21 mouse cellular contexts compared by ENCODE assay signal in the genomic region with DNA sequence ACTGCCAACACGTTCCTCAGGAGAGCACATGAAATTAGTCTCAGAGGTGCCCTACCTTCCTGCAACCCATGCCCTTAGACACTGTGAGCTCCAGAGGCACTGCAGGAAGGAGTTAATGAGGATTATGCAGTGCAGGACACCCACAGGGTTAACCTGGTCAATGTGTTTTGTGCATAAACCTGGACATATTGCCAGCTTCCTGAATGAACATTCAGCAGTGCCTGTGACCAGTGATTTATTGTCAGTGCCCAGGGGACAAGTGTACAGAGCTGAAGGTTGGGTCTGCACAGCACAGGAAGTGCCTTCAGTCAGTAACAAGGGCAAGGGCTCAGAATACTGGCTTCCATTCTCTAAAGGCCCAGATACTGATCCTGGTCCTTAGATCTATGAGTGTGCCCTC. TPM values are rescaled to one million over a fixed set of nuclear protein-coding genes. Genes with fewer than 3 reads are reported as not detected.
DNase-seq lines count a peak whose midpoint lies in the region; ATAC-seq and TF ChIP-seq lines count a peak whose summit lies in the region.
"Had no signal": no experiment of that assay in that cellular context is flagged by ENCODE, and none has a peak within 500 bp of the region (broad histone marks: within the 10 kb centered on the region; RNA-seq: fewer than 3 reads in every experiment).

No protein-coding gene starts in this region.

- intact Hi-C loops in gastrocnemius, adult 2 months (cut with DNase I), result no loop called here

- peaks cover 59% of the 10 kb centered on the region for H3K4me1 ChIP-seq in heart, postnatal 0 days (ENCODE audit: control insufficient read depth, insufficient read depth)
- peaks cover 45% of the 10 kb centered on the region for H3K4me1 ChIP-seq in embryonic fibroblast, embryonic 13.5 days (ENCODE audit: control insufficient read depth, insufficient read depth, low read length)
- H3K4me1 ChIP-seq: embryonic facial prominence, embryonic 12.5 days had no signal

- peak overlapping the region; percentile 89 for H3K27ac ChIP-seq in gastrocnemius, adult 2 months
- peak overlapping the region; percentile 41 for H3K27ac ChIP-seq in heart, postnatal 0 days (ENCODE audit: low read depth)
- peak overlapping the region; percentile 74 for H3K27ac ChIP-seq in embryonic fibroblast, embryonic 13.5 days (ENCODE audit: insufficient read depth, low read length)
- H3K27ac ChIP-seq: embryonic facial prominence, embryonic 12.5 days; hindbrain, embryonic 13.5 days; limb, embryonic 10.5 days; liver, embryonic 12.5 days; lung, embryonic 15.5 days; stomach, embryonic 15.5 days had no signal

- no peak for ATAC-seq in heart, postnatal 0 days (ENCODE audit: insufficient read depth, low read depth)
- ATAC-seq: intestine, embryonic 16.5 days; liver, embryonic 12.5 days had no signal

- DNase-seq in adrenal gland, adult (ENCODE audit: inconsistent age in 2 of 2, low spot score in 1 of 2), result peak; percentile 63 to 77
- no peak for DNase-seq in adrenal gland, postnatal 25 days
- no peak for DNase-seq in gastrocnemius, adult 2 months
- DNase-seq in gastrocnemius, postnatal 25 days, result no peak
- DNase-seq in heart, postnatal 0 days (ENCODE audit: low spot score), result no peak
- DNase-seq in heart, postnatal 4 days, result no peak
- DNase-seq in layer of hippocampus, adult 9-10 months (ENCODE audit: low spot score), result no peak
- DNase-seq: gastrocnemius, postnatal 14 days; right cerebral cortex, adult 18-20 months; spleen, adult 18-20 months had no signal

- H3K4me3 ChIP-seq in gastrocnemius, adult 2 months, result no peak overlapping the region; the same call in 1 of the 2 replicates
- no peak overlapping the region for H3K4me3 ChIP-seq in heart, postnatal 0 days (ENCODE audit: low read depth, low read length)
- no peak overlapping the region for H3K4me3 ChIP-seq in embryonic fibroblast, embryonic 13.5 days (ENCODE audit: insufficient read depth, low read length)
- H3K4me3 ChIP-seq: embryonic facial prominence, embryonic 12.5 days; hindbrain, embryonic 13.5 days; limb, embryonic 10.5 days; liver, embryonic 12.5 days; lung, embryonic 15.5 days; stomach, embryonic 15.5 days had no signal

- 26% methylated on average over 1 of the region's 1 CpGs for WGBS in heart, postnatal 0 days

- H3K4me2 ChIP-seq in heart, postnatal 0 days (ENCODE audit: low read depth, low read length), result no peak overlapping the region
- H3K4me2 ChIP-seq: embryonic facial prominence, embryonic 12.5 days; hindbrain, embryonic 13.5 days; liver, embryonic 12.5 days; lung, embryonic 15.5 days; stomach, embryonic 15.5 days had no signal

- no peak overlapping the region for H3K9ac ChIP-seq in heart, postnatal 0 days (replicated peaks; ENCODE audit: low read depth, low read length)
- H3K9ac ChIP-seq: embryonic facial prominence, embryonic 12.5 days; hindbrain, embryonic 13.5 days; liver, embryonic 12.5 days; lung, embryonic 15.5 days; stomach, embryonic 15.5 days had no signal

- H3K36me3 ChIP-seq in heart, postnatal 0 days (replicated peaks; ENCODE audit: control insufficient read depth, insufficient read depth, low read length), result 0 out of 2 replicates have a peak, but pooled peaks cover 21% of the 10 kb centered on the region

- H3K27me3 ChIP-seq in heart, postnatal 0 days (ENCODE audit: control insufficient read depth, insufficient read depth, low read length), result no peaks in the 10 kb centered on the region
- H3K27me3 ChIP-seq: CH12.LX; embryonic facial prominence, embryonic 12.5 days; hindbrain, embryonic 13.5 days; liver, embryonic 12.5 days; lung, embryonic 15.5 days; stomach, embryonic 15.5 days had no signal

- no peak for TF ChIP-seq EP300 in heart, postnatal 0 days (IDR thresholded peaks at IDR 0.05; ENCODE audit: low read depth)

- H3K9me3 ChIP-seq in heart, postnatal 0 days (replicated peaks; ENCODE audit: control insufficient read depth, low read length), result no peaks in the 10 kb centered on the region
- H3K9me3 ChIP-seq: embryonic facial prominence, embryonic 12.5 days; hindbrain, embryonic 13.5 days; limb, embryonic 10.5 days; liver, embryonic 12.5 days; lung, embryonic 15.5 days; stomach, embryonic 15.5 days had no signal

- TF ChIP-seq POLR2A in embryonic fibroblast, embryonic 13.5 days (IDR thresholded peaks at IDR 0.05; ENCODE audit: low read depth, low read length), result no peak

- no peak for TF ChIP-seq CTCF in gastrocnemius, adult 2 months (IDR thresholded peaks at IDR 0.05)
- no peak for TF ChIP-seq CTCF in heart, postnatal 0 days (IDR thresholded peaks at IDR 0.05; ENCODE audit: low read depth)
- no peak for TF ChIP-seq CTCF in embryonic fibroblast, embryonic 13.5 days (IDR thresholded peaks at IDR 0.05; ENCODE audit: borderline replicate concordance, insufficient read depth, low read length)

RNA-seq across cellular contexts. Expression of gene Sh3gl1, which starts 9.6 kb away (rescaled TPM):
- total RNA-seq in adrenal gland, postnatal 25 days (2021), result 51.5 and 57.1 TPM in 2 replicates
- total RNA-seq in gastrocnemius, adult 2 months (2021), result 1 to 10 TPM; 8.7 to 9.5 TPM
- total RNA-seq in gastrocnemius, postnatal 25 days (2021), result 10 to 100 TPM; 10.8 to 12.4 TPM
- total RNA-seq in heart, postnatal 0 days (2014; rRNA removed; ENCODE audit: low replicate concordance), result 45.8 and 61.1 TPM in 2 replicates
- 43.5 and 49.5 TPM in 2 replicates for polyA plus RNA-seq in heart, postnatal 0 days (2015; fragmentation: Nextera tagmentation; extraction: Ambion mirVana)
- 10 to 100 TPM; 37.8 to 38.5 TPM for total RNA-seq in heart, postnatal 4 days (2021)
- 89.5 and 105 TPM in 2 replicates for polyA plus RNA-seq in embryonic fibroblast, embryonic 13.5 days (2011; ENCODE audit: insufficient read length, low read depth, missing spikeins)

RNA-seq across cellular contexts. Expression of gene Chaf1a, which starts 13.4 kb away (rescaled TPM):
- 8.2 and 9.8 TPM in 2 replicates for total RNA-seq in adrenal gland, postnatal 25 days (2021)
- under 1 TPM; 0.46 to 0.59 TPM for total RNA-seq in gastrocnemius, adult 2 months (2021)
- total RNA-seq in gastrocnemius, postnatal 25 days (2021), result 1 to 10 TPM in 1 of 2 experiments, under 1 TPM in 1; 0.79 to 1.3 TPM
- total RNA-seq in heart, postnatal 0 days (2014; rRNA removed; ENCODE audit: low replicate concordance), result 2.8 and 8.3 TPM in 2 replicates
- 2.9 and 3.0 TPM in 2 replicates for polyA plus RNA-seq in heart, postnatal 0 days (2015; fragmentation: Nextera tagmentation; extraction: Ambion mirVana)
- 10 to 100 TPM; 13.3 to 14.8 TPM for total RNA-seq in heart, postnatal 4 days (2021)
- 13.3 and 13.9 TPM in 2 replicates for polyA plus RNA-seq in embryonic fibroblast, embryonic 13.5 days (2011; ENCODE audit: insufficient read length, low read depth, missing spikeins)

RNA-seq across cellular contexts. Expression of gene Mpnd, which starts 21.4 kb away (rescaled TPM):
- 119 and 129 TPM in 2 replicates for total RNA-seq in adrenal gland, postnatal 25 days (2021)
- 10 to 100 TPM; 41.2 to 41.6 TPM for total RNA-seq in gastrocnemius, adult 2 months (2021)
- total RNA-seq in gastrocnemius, postnatal 25 days (2021), result 10 to 100 TPM; 43.3 to 44.4 TPM
- 100 and 114 TPM in 2 replicates for total RNA-seq in heart, postnatal 0 days (2014; rRNA removed; ENCODE audit: low replicate concordance)
- polyA plus RNA-seq in heart, postnatal 0 days (2015; fragmentation: Nextera tagmentation; extraction: Ambion mirVana), result 42.5 and 42.9 TPM in 2 replicates
- total RNA-seq in heart, postnatal 4 days (2021), result 10 to 100 TPM; 42.7 to 44.7 TPM
- 45.3 and 51.1 TPM in 2 replicates for polyA plus RNA-seq in embryonic fibroblast, embryonic 13.5 days (2011; ENCODE audit: insufficient read length, low read depth, missing spikeins)

RNA-seq across cellular contexts. Expression of gene Stap2, which starts 21.5 kb away (rescaled TPM):
- 7.7 and 8.3 TPM in 2 replicates for total RNA-seq in adrenal gland, postnatal 25 days (2021)
- 1 to 10 TPM; 2.6 to 3.1 TPM for total RNA-seq in gastrocnemius, adult 2 months (2021)
- total RNA-seq in gastrocnemius, postnatal 25 days (2021), result 1 to 10 TPM; 2.6 to 4.9 TPM
- total RNA-seq in heart, postnatal 0 days (2014; rRNA removed; ENCODE audit: low replicate concordance), result 14.3 and 23.7 TPM in 2 replicates
- polyA plus RNA-seq in heart, postnatal 0 days (2015; fragmentation: Nextera tagmentation; extraction: Ambion mirVana), result 16.0 and 17.2 TPM in 2 replicates
- total RNA-seq in heart, postnatal 4 days (2021), result 10 to 100 TPM; 13.3 to 15.2 TPM
- polyA plus RNA-seq in embryonic fibroblast, embryonic 13.5 days (2011; ENCODE audit: insufficient read length, low read depth, missing spikeins), result 0.35 and 0.58 TPM in 2 replicates
- total RNA-seq: common myeloid progenitor, adult 5-6 weeks; megakaryocyte-erythroid progenitor cell, adult 5-6 weeks had no signal

RNA-seq across cellular contexts. Expression of gene Fsd1, which starts 40.6 kb away (rescaled TPM):
- total RNA-seq in adrenal gland, postnatal 25 days (2021), result 1.5 and 2.2 TPM in 2 replicates
- total RNA-seq in gastrocnemius, adult 2 months (2021), result not detected
- total RNA-seq in gastrocnemius, postnatal 25 days (2021), result not detected
- total RNA-seq in heart, postnatal 0 days (2014; rRNA removed; ENCODE audit: low replicate concordance), result not detected in 2 replicates
- 0.26 and 0.51 TPM in 2 replicates for polyA plus RNA-seq in heart, postnatal 0 days (2015; fragmentation: Nextera tagmentation; extraction: Ambion mirVana)
- total RNA-seq in heart, postnatal 4 days (2021), result 1 to 10 TPM in 1 of 2 experiments, under 1 TPM in 1; 0.34 to 1.5 TPM
- 5.9 and 9.5 TPM in 2 replicates for polyA plus RNA-seq in embryonic fibroblast, embryonic 13.5 days (2011; ENCODE audit: insufficient read length, low read depth, missing spikeins)
- total RNA-seq: common myeloid progenitor, adult 5-6 weeks; megakaryocyte-erythroid progenitor cell, adult 5-6 weeks had no signal

Comparison
In these comparisons a context has a peak if more than half of its experiments do, and no peak if none do; other contexts are left out.
1. DNase-seq: peak in adrenal gland, adult (2 of 2); none in adrenal gland, postnatal 25 days (single experiment), gastrocnemius, adult 2 months (single experiment), gastrocnemius, postnatal 25 days (single experiment), heart, postnatal 0 days (single experiment), heart, postnatal 4 days (single experiment) and layer of hippocampus, adult 9-10 months (single experiment).
2. Peak in every context shown above with its lines, with median percentiles within 50 percentile points of each other: H3K27ac ChIP-seq.